Mouse (Mus musculus) forebrain, embryonic 13.5 days (tissue): ENCODE data around the gene Tmem51. TPM values are rescaled to one million over a fixed set of nuclear protein-coding genes. Genes with fewer than 3 reads are reported as not detected.
"Not testable (repeated sequence)": the region's sequence is repeated elsewhere in the genome, so short reads cannot be mapped to it uniquely, and the experiment has no call there.

Experiments used
- ATAC-seq: fragments of 200-750 bp; cut with Nextera tagmentation; 2 replicates; pipeline ENCODE4 v1.8.0; 2017
- H3K27ac ChIP-seq: fragments of 300-500 bp; sonication (generic); 2 replicates; pipeline ENCODE4 v1.5.1; 2015; ENCODE audit warnings: inconsistent platforms, mild to moderate bottlenecking, moderate library complexity
- H3K27me3 ChIP-seq: fragments of 300-500 bp; sonication (generic); 2 replicates; pipeline ENCODE4 v1.6.1; 2015; ENCODE audit warnings: mild to moderate bottlenecking, inconsistent platforms
- H3K36me3 ChIP-seq: fragments of 300-500 bp; sonication (generic); 2 replicates; pipeline ENCODE4 v1.6.1; 2015; ENCODE audit warnings: mild to moderate bottlenecking, inconsistent platforms; ENCODE audit not compliant: poor library complexity, severe bottlenecking
- H3K4me1 ChIP-seq: fragments of 300-500 bp; sonication (generic); 2 replicates; pipeline ENCODE4 v1.6.1; 2015; ENCODE audit warnings: inconsistent platforms
- H3K4me2 ChIP-seq: fragments of 300-500 bp; sonication (generic); 2 replicates; pipeline ENCODE4 v1.6.1; 2015; ENCODE audit warnings: inconsistent platforms, mild to moderate bottlenecking, moderate library complexity
- H3K4me3 ChIP-seq: fragments of 300-500 bp; sonication (generic); 2 replicates; pipeline ENCODE4 v1.5.1; 2015; ENCODE audit warnings: mild to moderate bottlenecking, inconsistent platforms
- H3K9ac ChIP-seq: fragments of 300-500 bp; sonication (generic); 2 replicates; pipeline ENCODE4 v1.6.1; 2015; ENCODE audit warnings: mild to moderate bottlenecking, inconsistent platforms
- H3K9me3 ChIP-seq: fragments of 300-500 bp; sonication (generic); replicated peaks from 2 replicates; pipeline ENCODE4 v1.6.1; 2016; ENCODE audit warnings: inconsistent platforms
- WGBS: fragments of 180-500 bp; shearing (Covaris S2); methylation state at CpG from one replicate; pipeline ENCODE4 v1.1.7; 2015; 5-methylcytosine and 5-hydroxymethylcytosine counted together
- polyA plus RNA-seq: library from polyadenylated mRNA; unstranded; fragments of >200 nt; fragmentation: Nextera tagmentation; extraction: Ambion mirVana; gene quantifications from 2 replicates; pipeline ENCODE4 v1.2.1, GENCODE M21; 2015

Tmem51 gene
- polyA plus RNA-seq, 1 experiment from 2014 or later = 3.4 TPM

GRCm38 (mm10) chr4:141996880-141997279, 87.2 kb downstream of the Tmem51 start:
- H3K4me1 ChIP-seq = peaks cover 16% of the 10 kb centered on the region
- 77% methylated on average over 3 of the region's 3 CpGs for WGBS
- H3K27ac ChIP-seq = no peak overlapping the region
- H3K4me2 ChIP-seq = no peak overlapping the region
- no peaks in the 10 kb centered on the region for H3K27me3 ChIP-seq
- no peak overlapping the region for H3K9ac ChIP-seq
- no peaks in the 10 kb centered on the region for H3K9me3 ChIP-seq
- ATAC-seq = no peak
- no peaks in the 10 kb centered on the region for H3K36me3 ChIP-seq
- H3K4me3 ChIP-seq = no peak overlapping the region

GRCm38 (mm10) chr4:141996086-141996485, 88.0 kb downstream of the Tmem51 start:
- no peak for ATAC-seq
- H3K9me3 ChIP-seq = no peaks in the 10 kb centered on the region

GRCm38 (mm10) chr4:141994062-141994471, 90.0 kb downstream of the Tmem51 start:
- H3K36me3 ChIP-seq, H3K9me3 ChIP-seq, H3K9ac ChIP-seq, H3K27me3 ChIP-seq, H3K4me3 ChIP-seq, ATAC-seq, H3K27ac ChIP-seq, H3K4me2 ChIP-seq: not testable (repeated sequence)
- 44% methylated on average over 2 of the region's 2 CpGs for WGBS
- peaks cover 16% of the 10 kb centered on the region for H3K4me1 ChIP-seq

More at GRCm38 (mm10) chr4:141996086-141996485, 88.0 kb downstream of the Tmem51 start:
- Histone ChIP-seq H3K4me3 (no peak overlapping the region), H3K27me3 (no peaks in the 10 kb centered on the region), H3K4me2 (no peak overlapping the region), H3K27ac (no peak overlapping the region), H3K9ac (no peak overlapping the region), H3K4me1 (peaks cover 16% of the 10 kb centered on the region), H3K36me3 (no peaks in the 10 kb centered on the region)
- 41% methylated on average over 7 of the region's 7 CpGs for WGBS

- H3K27me3 ChIP-seq = no peaks in the 10 kb centered on the region
- WGBS = 79% methylated on average over 5 of the region's 5 CpGs
- no peak overlapping the region for H3K4me3 ChIP-seq
- no peak overlapping the region for H3K27ac ChIP-seq
- no peak for ATAC-seq
- H3K4me1 ChIP-seq = peaks cover 15% of the 10 kb centered on the region
- H3K36me3 ChIP-seq = no peaks in the 10 kb centered on the region
- H3K9me3 ChIP-seq = no peaks in the 10 kb centered on the region
- no peak overlapping the region for H3K4me2 ChIP-seq
- H3K9ac ChIP-seq = no peak overlapping the region
Observed at GRCm38 (mm10) chr4:141993347-141994061, 90.6 kb downstream of the Tmem51 start.

- Histone ChIP-seq H3K4me3 (no peak overlapping the region), H3K27me3 (no peaks in the 10 kb centered on the region), H3K27ac (no peak overlapping the region), H3K9ac (no peak overlapping the region), H3K4me1 (peaks cover 10% of the 10 kb centered on the region), H3K4me2 (no peak overlapping the region), H3K9me3 (no peaks in the 10 kb centered on the region), H3K36me3 (no peaks in the 10 kb centered on the region)
- no peak for ATAC-seq
- 87% methylated on average over 13 of the region's 14 CpGs for WGBS
Observed at GRCm38 (mm10) chr4:141992530-141993204, 91.4 kb downstream of the Tmem51 start.

GRCm38 (mm10) chr4:141988178-141988577, 95.9 kb downstream of the Tmem51 start:
- Histone ChIP-seq H3K9me3 (no peaks in the 10 kb centered on the region), H3K9ac (no peak overlapping the region), H3K27ac (no peak overlapping the region), H3K27me3 (no peaks in the 10 kb centered on the region), H3K4me2 (no peak overlapping the region), H3K4me3 (no peak overlapping the region), H3K36me3 (no peaks in the 10 kb centered on the region), H3K4me1 (no peaks in the 10 kb centered on the region)
- 100% methylated on average over 1 of the region's 1 CpGs for WGBS
- no peak for ATAC-seq

- H3K4me1 ChIP-seq = 0 out of 2 replicates have a peak, but pooled peaks cover 3% of the 10 kb centered on the region
- no peak overlapping the region for H3K27ac ChIP-seq
- H3K36me3 ChIP-seq = no peaks in the 10 kb centered on the region
- H3K27me3 ChIP-seq = no peaks in the 10 kb centered on the region
- no peak overlapping the region for H3K9ac ChIP-seq
- no peak overlapping the region for H3K4me2 ChIP-seq
- no peak overlapping the region for H3K4me3 ChIP-seq
- no peaks in the 10 kb centered on the region for H3K9me3 ChIP-seq
- 53% methylated on average over 3 of the region's 3 CpGs for WGBS
- no peak for ATAC-seq
Observed at GRCm38 (mm10) chr4:141983689-141984088, 100.4 kb downstream of the Tmem51 start.

GRCm38 (mm10) chr4:141981475-141981874, 102.6 kb downstream of the Tmem51 start:
- Histone ChIP-seq H3K4me1 (0 out of 2 replicates have a peak, but pooled peaks cover 3% of the 10 kb centered on the region), H3K27ac (no peak overlapping the region), H3K36me3 (no peaks in the 10 kb centered on the region), H3K9ac (no peak overlapping the region), H3K9me3 (no peaks in the 10 kb centered on the region), H3K4me2 (no peak overlapping the region), H3K4me3 (no peak overlapping the region), H3K27me3 (no peaks in the 10 kb centered on the region)
- 76% methylated on average over 3 of the region's 3 CpGs for WGBS
- ATAC-seq = no peak

Other genes starting within 250 kb of the Tmem51 start
- gene Ctrc, start 237.9 kb downstream of the Tmem51 start, polyA plus RNA-seq = not detected in 2 replicates
- 85.2 and 86.3 TPM in 2 replicates for gene Efhd2, start 209.4 kb downstream of the Tmem51 start, polyA plus RNA-seq
- 1.5 and 3.0 TPM in 2 replicates for gene Fhad1, start 69.2 kb downstream of the Tmem51 start, polyA plus RNA-seq
- gene Kazn, start 155.1 kb upstream of the Tmem51 start, polyA plus RNA-seq = 18.3 and 19.1 TPM in 2 replicates